Mouse (Mus musculus): ENCODE data around the gene Plau.

DNA sequence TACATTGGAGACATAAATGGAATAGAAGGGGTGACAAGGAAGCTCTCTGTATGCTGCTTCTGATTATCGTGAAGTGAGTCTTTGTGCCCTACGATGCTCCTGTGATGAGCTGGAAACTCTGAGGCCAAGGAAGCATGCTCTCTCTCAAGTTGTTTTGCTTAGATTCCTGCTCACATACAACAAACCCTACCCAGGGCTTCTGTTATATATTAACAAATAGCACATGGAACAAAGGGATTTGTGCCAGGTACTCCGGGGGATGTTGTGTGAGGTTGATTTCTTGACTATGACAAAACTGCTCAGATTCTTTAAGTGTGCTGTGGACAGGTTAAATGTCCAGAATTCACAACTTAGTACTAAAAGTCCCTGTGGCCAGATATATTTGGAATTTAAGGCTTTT, 33.6 kb downstream of the Plau start:
- TF ChIP-seq CTCF (IDR thresholded peaks at IDR 0.05; ENCODE audit: borderline replicate concordance, insufficient read depth, low read length) (no peak), POLR2A (IDR thresholded peaks at IDR 0.05; ENCODE audit: low read depth, low read length) (no peak)
